Mouse (Mus musculus) bone marrow, adult 2 months (tissue): ENCODE results near the gene Pth. TPM values are rescaled to one million over a fixed set of nuclear protein-coding genes. Genes with fewer than 3 reads are reported as not detected.

Experiments
- H3K27ac ChIP-seq: fragments of 200-500 bp; 2 replicates; pipeline ENCODE4 v1.5.1; 2012; ENCODE audit warnings: low read depth, mild to moderate bottlenecking, control low read depth, inconsistent platforms, low read length; ENCODE audit not compliant: control insufficient read depth, poor library complexity, insufficient read depth
- H3K4me1 ChIP-seq: fragments of 200-500 bp; 2 replicates; pipeline ENCODE4 v1.6.1; 2011; ENCODE audit warnings: low read length; ENCODE audit not compliant: control insufficient read depth, insufficient read depth
- H3K4me3 ChIP-seq: fragments of 200-500 bp; replicated peaks from 2 replicates; pipeline ENCODE3; 2011; ENCODE audit warnings: mild to moderate bottlenecking, low read depth, low read length, control low read depth; ENCODE audit not compliant: control insufficient read depth
- CTCF ChIP-seq: fragments of 200-500 bp; IDR thresholded peaks from 2 replicates; pipeline ENCODE4 v1.5.1; 2011; ENCODE audit warnings: low read length, control low read depth; ENCODE audit not compliant: control insufficient read depth, insufficient read depth
- POLR2A ChIP-seq: fragments of 200-500 bp; IDR thresholded peaks from 2 replicates; pipeline ENCODE4 v1.6.1; 2011; ENCODE audit warnings: low read depth, mild to moderate bottlenecking, control low read depth, low read length, borderline replicate concordance; ENCODE audit not compliant: control insufficient read depth
- WGBS: fragments of 180-500 bp; shearing (Covaris S2); methylation state at CpG from one replicate; pipeline ENCODE4 v1.1.7; 2018; 5-methylcytosine and 5-hydroxymethylcytosine counted together
- polyA plus RNA-seq: library from polyadenylated mRNA; stranded (reverse); fragments of >200 nt; gene quantifications from 2 replicates; pipeline ENCODE4 v1.2.4, GENCODE M21; 2011; ENCODE audit warnings: low replicate concordance; ENCODE audit not compliant: missing spikeins, insufficient read depth, insufficient read length

Gene Pth
- polyA plus RNA-seq, 1 experiment, result not detected

DNA sequence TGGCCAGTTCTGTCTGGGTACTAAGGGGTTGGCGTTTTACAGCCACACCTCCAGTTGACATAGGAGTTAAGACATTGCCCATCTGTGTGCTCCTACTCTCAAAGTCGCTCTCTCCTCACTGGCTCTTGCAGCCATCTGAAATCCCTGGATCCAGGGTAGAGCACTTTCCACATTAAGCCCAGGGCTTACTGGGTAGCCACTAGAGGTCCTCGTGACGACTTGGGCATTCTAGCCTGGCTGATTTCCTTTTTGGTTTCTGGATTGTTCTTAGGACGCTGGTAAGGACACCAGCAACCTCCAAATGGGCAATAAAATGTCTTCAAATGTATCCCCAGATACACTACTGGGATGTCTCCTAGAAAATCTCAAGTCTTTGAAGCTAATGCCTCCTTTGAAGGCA lies 20.3 kb upstream of the Pth start:
- Histone ChIP-seq H3K27ac (no peak overlapping the region), H3K4me3 (no peak overlapping the region), H3K4me1 (no peaks in the 10 kb centered on the region)
- TF ChIP-seq POLR2A (no peak), CTCF (peak; percentile 26; the same call in 1 of the 2 replicates)
- WGBS, result 53% methylated on average over 5 of the region's 5 CpGs

GRCm38 (mm10) chr7:113398083-113398482 lies 9.7 kb upstream of the Pth start:
- no peak for TF ChIP-seq POLR2A
- no peak for TF ChIP-seq CTCF
- Histone ChIP-seq H3K4me1 (no peaks in the 10 kb centered on the region), H3K27ac (no peak overlapping the region), H3K4me3 (no peak overlapping the region)

- WGBS, result 60% methylated on average over 4 of the region's 4 CpGs
- TF ChIP-seq POLR2A, result no peak
- no peak for TF ChIP-seq CTCF
- Histone ChIP-seq H3K27ac (no peak overlapping the region), H3K4me1 (no peaks in the 10 kb centered on the region), H3K4me3 (no peak overlapping the region)
Observed at GRCm38 (mm10) chr7:113396661-113397060, 8.3 kb upstream of the Pth start.

- Histone ChIP-seq H3K4me3 (no peak overlapping the region), H3K4me1 (no peaks in the 10 kb centered on the region), H3K27ac (no peak overlapping the region)
- TF ChIP-seq POLR2A, result no peak
- TF ChIP-seq CTCF, result no peak
- WGBS, result 62% methylated on average over 2 of the region's 2 CpGs
Observed at GRCm38 (mm10) chr7:113391619-113392018, 3.2 kb upstream of the Pth start.

DNA sequence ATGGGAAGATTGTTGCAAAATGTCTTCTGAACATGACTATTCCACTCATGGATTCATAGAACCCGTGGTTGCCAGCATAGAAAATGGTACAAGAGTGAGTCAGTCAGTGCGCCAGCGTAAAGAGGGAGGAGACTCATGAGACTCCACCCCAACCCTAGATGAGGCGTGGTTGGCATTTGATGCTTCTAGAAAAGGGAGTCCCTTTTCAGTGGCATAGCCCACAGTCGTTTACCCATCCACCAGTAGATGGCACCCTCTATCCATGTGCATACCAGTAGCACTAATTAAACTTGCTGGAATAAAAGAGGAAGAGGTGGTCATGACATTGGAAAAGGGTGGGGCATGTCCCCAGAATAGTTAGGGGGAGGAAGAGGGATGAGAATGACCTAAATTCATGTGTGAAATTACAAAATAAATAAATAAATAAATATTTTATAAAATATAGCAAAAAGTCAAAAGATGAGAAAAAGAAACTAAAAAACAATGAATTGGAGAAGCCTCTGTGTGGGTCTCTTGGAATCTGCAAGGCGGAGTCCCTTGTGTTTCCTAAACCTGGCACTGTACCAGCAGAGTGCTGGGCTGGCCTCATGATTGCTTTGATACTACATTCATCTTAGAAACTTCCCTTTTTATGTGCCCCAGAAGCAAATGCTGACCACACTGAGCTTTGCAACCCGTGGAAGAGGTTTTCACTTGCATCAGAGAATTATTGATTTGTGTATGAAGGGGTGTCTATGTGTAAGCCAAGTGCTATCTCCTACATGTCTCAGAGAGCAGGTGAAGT lies 10.3 kb downstream of the Pth start:
- no peak overlapping the region for H3K27ac ChIP-seq
- H3K4me1 ChIP-seq, result no peaks in the 10 kb centered on the region; the same call in 1 of the 2 replicates
- no peak overlapping the region for H3K4me3 ChIP-seq
- WGBS, result under 1% methylated on average over 7 of the region's 7 CpGs
- peak; percentile 60 for TF ChIP-seq CTCF
- TF ChIP-seq POLR2A, result no peak

GRCm38 (mm10) chr7:113372682-113373081 lies 15.7 kb downstream of the Pth start:
- H3K4me3 ChIP-seq, result no peak overlapping the region
- TF ChIP-seq POLR2A, result no peak
- TF ChIP-seq CTCF, result no peak
- WGBS, result 88% methylated on average over 1 of the region's 1 CpGs
- H3K27ac ChIP-seq, result no peak overlapping the region
- no peaks in the 10 kb centered on the region; the same call in 1 of the 2 replicates for H3K4me1 ChIP-seq

DNA sequence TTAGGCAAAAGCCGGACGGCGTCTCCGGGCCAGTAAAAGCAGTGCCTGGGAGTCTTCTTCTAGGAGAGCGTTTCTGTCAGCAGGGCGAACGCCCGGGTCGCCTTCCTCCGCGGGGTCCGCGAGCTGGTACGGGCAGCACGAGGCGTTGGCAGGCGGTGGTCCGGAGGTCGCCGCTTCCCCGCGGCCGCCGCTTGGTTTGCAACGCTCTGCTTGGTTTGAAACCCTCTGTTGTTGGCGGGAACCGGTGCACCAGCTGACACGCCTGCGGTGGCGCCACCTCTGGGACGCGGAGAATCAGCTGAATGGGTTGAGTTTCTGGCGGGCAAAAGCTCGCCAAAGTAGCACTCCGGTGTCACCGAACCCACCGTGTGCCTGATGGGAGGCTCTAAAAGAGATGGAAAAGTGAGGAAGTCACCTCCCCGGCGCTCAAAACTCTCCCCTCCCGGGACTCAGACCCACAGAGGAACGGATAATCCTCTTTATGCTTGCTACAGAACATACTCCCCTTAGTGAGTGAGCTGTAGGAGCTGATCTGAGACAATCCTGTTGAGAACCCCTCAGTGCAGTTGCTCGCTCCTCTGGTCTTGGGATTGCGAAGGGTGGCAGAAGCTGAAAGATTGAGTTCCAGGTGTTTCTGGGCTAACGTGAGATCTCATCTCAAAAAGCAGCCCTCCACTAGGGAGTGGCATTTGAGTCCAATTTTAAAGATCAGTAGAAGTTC lies 18.6 kb downstream of the Pth start:
- peak overlapping the region; percentile 88 for H3K27ac ChIP-seq
- TF ChIP-seq POLR2A (no peak), CTCF (peak; percentile 47; the same call in 1 of the 2 replicates)
- H3K4me3 ChIP-seq, result peak overlapping the region; percentile 83
- no peaks in the 10 kb centered on the region; the same call in 1 of the 2 replicates for H3K4me1 ChIP-seq
- under 1% methylated on average over 44 of the region's 44 CpGs for WGBS

DNA sequence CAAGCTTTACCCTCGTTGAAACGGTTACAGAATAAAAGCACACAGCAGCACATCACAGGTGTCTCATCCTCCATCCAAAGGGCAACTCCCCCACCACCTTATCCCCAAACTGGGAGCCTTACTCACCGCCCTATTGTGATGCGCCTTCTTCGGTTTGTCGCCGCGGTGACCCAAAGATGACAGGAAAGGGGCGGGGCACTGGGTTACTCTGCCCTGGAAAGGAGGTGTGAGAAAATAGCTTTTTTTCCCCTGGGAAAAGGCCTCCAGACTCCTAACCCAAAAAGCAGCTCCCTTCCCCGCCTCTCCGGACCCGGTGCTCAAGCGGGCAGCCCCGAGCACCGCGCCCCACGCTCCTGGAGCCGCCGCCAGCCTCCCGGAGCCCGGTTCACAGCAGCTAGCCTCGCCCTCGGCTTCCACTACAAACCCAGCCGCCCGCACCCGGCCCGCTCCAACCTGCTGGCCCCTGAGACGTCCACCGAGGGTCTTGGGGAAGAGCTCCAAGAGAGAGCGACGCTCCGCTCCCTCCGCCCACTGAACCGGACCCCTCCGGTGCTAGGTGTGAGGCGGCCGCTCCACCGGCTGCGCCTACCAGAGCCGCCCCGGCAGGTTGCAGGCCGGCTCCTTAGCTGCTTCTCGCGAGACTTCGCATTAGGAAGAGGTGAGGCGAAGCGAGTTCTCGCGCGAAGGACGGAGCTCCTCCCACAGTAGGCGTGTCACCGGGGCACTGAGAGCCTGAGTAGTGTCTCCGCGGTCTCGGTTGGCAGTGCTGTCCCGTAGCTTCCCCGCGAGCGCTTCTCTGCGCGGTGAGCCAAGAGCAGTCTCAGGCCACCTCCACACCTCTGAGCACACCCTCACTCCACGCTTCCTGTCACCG lies 19.4 kb downstream of the Pth start, which contains the start of gene Btbd10:
Gene Btbd10, minus strand, starts transcription at position 647 of the 874 bp plus-strand sequence.
- WGBS, result under 1% methylated on average over 64 of the region's 64 CpGs
- no peak for TF ChIP-seq CTCF
- peak; percentile 99 for TF ChIP-seq POLR2A
- Histone ChIP-seq H3K27ac (peak within 1 kb of the TSS; percentile 88), H3K4me3 (peak within 1 kb of the TSS; percentile 83), H3K4me1 (no peaks in the 10 kb centered on the region; the same call in 1 of the 2 replicates)
